Mouse (Mus musculus): Measurements from ENCODE around the gene Rps6ka3. TPM values are rescaled to one million over a fixed set of nuclear protein-coding genes. Genes with fewer than 3 reads are reported as not detected.

The Rps6ka3 gene
- polyA plus RNA-seq (2012; fragmentation: generic; extraction: Trizol) = 7.3 TPM
- long read RNA-seq, experiment 1, partial matches to known transcripts = 1 of 3 reads
- long read RNA-seq, experiment 1, other reads (novel, unspliced or antisense) = 1 of 3 reads
- long read RNA-seq, experiment 2, full-length matches to known transcripts = 2 of 9 reads
- long read RNA-seq, experiment 2, partial matches to known transcripts = 3 of 9 reads
- long read RNA-seq, experiment 2, other reads (novel, unspliced or antisense) = 4 of 9 reads

- no peaks in the 10 kb centered on the region for H3K79me3 ChIP-seq (ENCODE audit: low read depth)
- TF ChIP-seq USF1 (IDR thresholded peaks at IDR 0.05; ENCODE audit: low read depth) (no peak), MYOG (IDR thresholded peaks at IDR 0.05; ENCODE audit: control insufficient read depth, extremely low read depth, insufficient read length) (no peak), MYOD1 (IDR thresholded peaks at IDR 0.05; ENCODE audit: control insufficient read depth, insufficient read length, low read depth) (no peak), CEBPB (IDR thresholded peaks at IDR 0.05; ENCODE audit: low read depth) (no peak), MAX (IDR thresholded peaks at IDR 0.05) (no peak), CTCF (IDR thresholded peaks at IDR 0.05; ENCODE audit: control insufficient read depth, insufficient read depth, insufficient read length) (no peak), FOSL1 (IDR thresholded peaks at IDR 0.05; ENCODE audit: insufficient read depth, low read length, poor library complexity, severe bottlenecking) (no peak)
- no peak within 1 kb of the TSS for H3ac ChIP-seq (ENCODE audit: control insufficient read depth, insufficient read length, low read depth)
- no peak within 1 kb of the TSS for H3K4me3 ChIP-seq (ENCODE audit: insufficient read depth, poor library complexity, severe bottlenecking)
- no peaks in the 10 kb centered on the region for H3K27me3 ChIP-seq (ENCODE audit: control insufficient read depth, insufficient read depth, insufficient read length)
- no peaks in the 10 kb centered on the region for H3K36me3 ChIP-seq (ENCODE audit: control insufficient read depth, insufficient read depth)
- no peaks in the 10 kb centered on the region for H3K79me2 ChIP-seq (ENCODE audit: control insufficient read depth, insufficient read depth)
These were observed at the start of gene Rps6ka3 for GRCm38 (mm10) chrX:159210007-159210406. Rps6ka3 (plus strand) TSS chrX:159210307.

GRCm38 (mm10) chrX:159169200-159169599 lies 40.9 kb upstream of the Rps6ka3 start:
- no peaks in the 10 kb centered on the region for H3K79me2 ChIP-seq (ENCODE audit: control insufficient read depth, insufficient read depth)
- no peaks in the 10 kb centered on the region for H3K27me3 ChIP-seq (ENCODE audit: control insufficient read depth, insufficient read depth, insufficient read length)
- H3K79me3 ChIP-seq (ENCODE audit: low read depth) = no peaks in the 10 kb centered on the region
- H3ac ChIP-seq (ENCODE audit: control insufficient read depth, insufficient read length, low read depth) = no peak overlapping the region
- TF ChIP-seq CEBPB (IDR thresholded peaks at IDR 0.05; ENCODE audit: low read depth) (no peak), MAX (IDR thresholded peaks at IDR 0.05) (no peak), USF1 (IDR thresholded peaks at IDR 0.05; ENCODE audit: low read depth) (no peak), MYOG (IDR thresholded peaks at IDR 0.05; ENCODE audit: control insufficient read depth, extremely low read depth, insufficient read length) (no peak), FOSL1 (IDR thresholded peaks at IDR 0.05; ENCODE audit: insufficient read depth, low read length, poor library complexity, severe bottlenecking) (no peak), MYOD1 (IDR thresholded peaks at IDR 0.05; ENCODE audit: control insufficient read depth, insufficient read length, low read depth) (no peak), CTCF (IDR thresholded peaks at IDR 0.05; ENCODE audit: control insufficient read depth, insufficient read depth, insufficient read length) (no peak)
- no peaks in the 10 kb centered on the region for H3K36me3 ChIP-seq (ENCODE audit: control insufficient read depth, insufficient read depth)
- no peak overlapping the region for H3K4me3 ChIP-seq (ENCODE audit: insufficient read depth, poor library complexity, severe bottlenecking)

- Histone ChIP-seq H3K27me3 (ENCODE audit: control insufficient read depth, insufficient read depth, insufficient read length) (no peaks in the 10 kb centered on the region), H3K36me3 (ENCODE audit: control insufficient read depth, insufficient read depth) (no peaks in the 10 kb centered on the region), H3K79me3 (ENCODE audit: low read depth) (no peaks in the 10 kb centered on the region), H3ac (ENCODE audit: control insufficient read depth, insufficient read length, low read depth) (no peak overlapping the region), H3K4me3 (ENCODE audit: insufficient read depth, poor library complexity, severe bottlenecking) (no peak overlapping the region), H3K79me2 (ENCODE audit: control insufficient read depth, insufficient read depth) (no peaks in the 10 kb centered on the region)
- TF ChIP-seq MYOD1 (IDR thresholded peaks at IDR 0.05; ENCODE audit: control insufficient read depth, insufficient read length, low read depth) (no peak), USF1 (IDR thresholded peaks at IDR 0.05; ENCODE audit: low read depth) (no peak), MAX (IDR thresholded peaks at IDR 0.05) (no peak), CTCF (IDR thresholded peaks at IDR 0.05; ENCODE audit: control insufficient read depth, insufficient read depth, insufficient read length) (no peak)
These were observed 38.5 kb upstream of the Rps6ka3 start for GRCm38 (mm10) chrX:159171579-159171978.

GRCm38 (mm10) chrX:159191581-159191980 lies 18.5 kb upstream of the Rps6ka3 start:
- no peaks in the 10 kb centered on the region for H3K79me3 ChIP-seq (ENCODE audit: low read depth)
- no peaks in the 10 kb centered on the region for H3K36me3 ChIP-seq (ENCODE audit: control insufficient read depth, insufficient read depth)
- TF ChIP-seq USF1 (IDR thresholded peaks at IDR 0.05; ENCODE audit: low read depth) = no peak
- TF ChIP-seq MAX (IDR thresholded peaks at IDR 0.05) = no peak
- TF ChIP-seq MYOG (IDR thresholded peaks at IDR 0.05; ENCODE audit: control insufficient read depth, extremely low read depth, insufficient read length) = no peak
- no peak for TF ChIP-seq CTCF (IDR thresholded peaks at IDR 0.05; ENCODE audit: control insufficient read depth, insufficient read depth, insufficient read length)
- no peak for TF ChIP-seq MYOD1 (IDR thresholded peaks at IDR 0.05; ENCODE audit: control insufficient read depth, insufficient read length, low read depth)
- no peak for TF ChIP-seq CEBPB (IDR thresholded peaks at IDR 0.05; ENCODE audit: low read depth)
- TF ChIP-seq FOSL1 (IDR thresholded peaks at IDR 0.05; ENCODE audit: insufficient read depth, low read length, poor library complexity, severe bottlenecking) = no peak
- no peak overlapping the region for H3K4me3 ChIP-seq (ENCODE audit: insufficient read depth, poor library complexity, severe bottlenecking)
- H3ac ChIP-seq (ENCODE audit: control insufficient read depth, insufficient read length, low read depth) = no peak overlapping the region
- no peaks in the 10 kb centered on the region for H3K27me3 ChIP-seq (ENCODE audit: control insufficient read depth, insufficient read depth, insufficient read length)
- H3K79me2 ChIP-seq (ENCODE audit: control insufficient read depth, insufficient read depth) = no peaks in the 10 kb centered on the region

- Histone ChIP-seq H3K79me3 (ENCODE audit: low read depth) (no peaks in the 10 kb centered on the region), H3K79me2 (ENCODE audit: control insufficient read depth, insufficient read depth) (no peaks in the 10 kb centered on the region), H3ac (ENCODE audit: control insufficient read depth, insufficient read length, low read depth) (no peak overlapping the region), H3K27me3 (ENCODE audit: control insufficient read depth, insufficient read depth, insufficient read length) (no peaks in the 10 kb centered on the region), H3K36me3 (ENCODE audit: control insufficient read depth, insufficient read depth) (no peaks in the 10 kb centered on the region), H3K4me3 (ENCODE audit: insufficient read depth, poor library complexity, severe bottlenecking) (no peak overlapping the region)
- no peak for TF ChIP-seq CTCF (IDR thresholded peaks at IDR 0.05; ENCODE audit: control insufficient read depth, insufficient read depth, insufficient read length)
These were observed 10.6 kb upstream of the Rps6ka3 start for GRCm38 (mm10) chrX:159199495-159199894.

GRCm38 (mm10) chrX:159200101-159200500 lies 10.0 kb upstream of the Rps6ka3 start:
- Histone ChIP-seq H3ac (ENCODE audit: control insufficient read depth, insufficient read length, low read depth) (no peak overlapping the region), H3K27me3 (ENCODE audit: control insufficient read depth, insufficient read depth, insufficient read length) (no peaks in the 10 kb centered on the region), H3K4me3 (ENCODE audit: insufficient read depth, poor library complexity, severe bottlenecking) (no peak overlapping the region), H3K36me3 (ENCODE audit: control insufficient read depth, insufficient read depth) (no peaks in the 10 kb centered on the region), H3K79me3 (ENCODE audit: low read depth) (no peaks in the 10 kb centered on the region), H3K79me2 (ENCODE audit: control insufficient read depth, insufficient read depth) (no peaks in the 10 kb centered on the region)
- TF ChIP-seq CEBPB (IDR thresholded peaks at IDR 0.05; ENCODE audit: low read depth) (no peak), MAX (IDR thresholded peaks at IDR 0.05) (no peak), MYOG (IDR thresholded peaks at IDR 0.05; ENCODE audit: control insufficient read depth, extremely low read depth, insufficient read length) (no peak), USF1 (IDR thresholded peaks at IDR 0.05; ENCODE audit: low read depth) (no peak), FOSL1 (IDR thresholded peaks at IDR 0.05; ENCODE audit: insufficient read depth, low read length, poor library complexity, severe bottlenecking) (no peak), MYOD1 (IDR thresholded peaks at IDR 0.05; ENCODE audit: control insufficient read depth, insufficient read length, low read depth) (no peak), CTCF (IDR thresholded peaks at IDR 0.05; ENCODE audit: control insufficient read depth, insufficient read depth, insufficient read length) (no peak)

All from C2C12 (cell line).